Mouse (Mus musculus) adrenal gland, adult 10 weeks (tissue): ENCODE measurements around the gene Olfr522. TPM values are rescaled to one million over a fixed set of nuclear protein-coding genes. Genes with fewer than 3 reads are reported as not detected.

Source experiments
- polyA plus RNA-seq: library from polyadenylated mRNA; stranded (reverse); fragments of 350-450 nt; fragmentation: Illumina TruSeq; extraction: RNeasy Lipid Tissue Mini Kit (QIAGEN cat#74804); gene quantifications from one replicate; pipeline ENCODE4 v1.2.3, GENCODE M21; 2014; ENCODE audit warnings: low read depth, low replicate concordance

Gene Olfr522
- not detected for polyA plus RNA-seq

DNA sequence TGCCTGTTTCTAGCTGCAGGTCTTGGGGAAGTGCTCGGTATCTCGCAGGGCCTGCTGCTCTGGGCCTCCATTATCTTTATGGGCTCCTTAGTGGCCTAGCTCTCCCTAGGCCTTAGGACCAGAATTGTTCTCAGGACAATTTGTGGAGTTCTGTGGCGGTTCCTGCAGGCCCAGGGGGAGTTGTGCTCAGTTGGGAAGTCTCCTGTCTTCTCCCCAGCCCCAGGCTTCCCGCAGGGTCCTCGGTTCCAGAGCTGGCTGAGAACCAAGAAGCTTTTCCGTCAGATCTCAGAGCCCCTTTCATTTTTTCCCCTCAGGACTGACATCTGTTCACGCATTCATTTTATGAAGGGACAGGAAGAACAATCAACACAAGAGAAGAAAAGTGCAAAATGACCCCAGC lies at the start of gene Olfr522:
Olfr522 (minus strand) TSS at position 101 of the 400 bp plus-strand sequence.

DNA sequence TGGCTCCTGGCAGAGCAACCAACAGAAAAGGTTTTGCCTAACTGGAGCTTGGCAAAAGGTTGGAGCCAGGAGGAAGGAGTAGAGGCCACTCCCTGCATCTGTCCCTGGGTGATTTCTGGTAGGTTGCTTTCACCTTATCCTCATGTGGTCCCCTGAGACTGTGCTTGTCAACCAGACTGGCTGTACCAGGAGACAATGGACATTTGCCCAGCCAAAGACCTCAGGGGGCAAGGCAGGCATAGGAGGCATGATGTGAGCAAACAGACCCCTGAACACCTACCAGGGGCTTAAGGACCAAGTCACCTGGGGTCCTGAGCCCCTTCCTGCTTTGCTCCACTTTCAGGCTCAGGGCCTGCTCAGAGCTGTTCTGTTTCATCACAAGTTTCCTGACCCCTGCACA lies 41.3 kb upstream of the Olfr522 start, which contains the start of gene Olfr524:
Olfr524 (minus strand) TSS at position 101 of the 400 bp plus-strand sequence.

DNA sequence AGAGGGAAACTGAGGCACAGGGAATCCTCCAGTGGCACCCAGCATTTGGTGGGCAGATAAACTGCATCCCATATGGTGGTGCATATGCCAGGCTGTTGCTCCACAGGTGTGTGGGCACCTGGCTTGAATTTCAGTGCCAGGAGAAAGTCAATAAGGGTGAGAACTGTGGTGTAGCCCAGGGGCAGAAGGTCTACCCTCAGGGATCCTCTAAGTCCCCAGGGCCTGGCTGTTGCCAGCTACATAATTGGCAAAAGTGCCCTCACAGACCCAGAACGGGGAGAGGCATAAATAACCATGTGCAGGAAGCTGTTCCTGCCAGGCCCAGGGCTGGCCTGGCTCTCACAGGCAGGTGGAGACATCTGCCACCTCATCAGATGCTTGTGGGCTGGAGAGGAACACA lies 8.4 kb upstream of the Olfr522 start, which contains the start of gene Olfr523:
Olfr523 (plus strand) TSS at position 282 of the 400 bp plus-strand sequence.

DNA sequence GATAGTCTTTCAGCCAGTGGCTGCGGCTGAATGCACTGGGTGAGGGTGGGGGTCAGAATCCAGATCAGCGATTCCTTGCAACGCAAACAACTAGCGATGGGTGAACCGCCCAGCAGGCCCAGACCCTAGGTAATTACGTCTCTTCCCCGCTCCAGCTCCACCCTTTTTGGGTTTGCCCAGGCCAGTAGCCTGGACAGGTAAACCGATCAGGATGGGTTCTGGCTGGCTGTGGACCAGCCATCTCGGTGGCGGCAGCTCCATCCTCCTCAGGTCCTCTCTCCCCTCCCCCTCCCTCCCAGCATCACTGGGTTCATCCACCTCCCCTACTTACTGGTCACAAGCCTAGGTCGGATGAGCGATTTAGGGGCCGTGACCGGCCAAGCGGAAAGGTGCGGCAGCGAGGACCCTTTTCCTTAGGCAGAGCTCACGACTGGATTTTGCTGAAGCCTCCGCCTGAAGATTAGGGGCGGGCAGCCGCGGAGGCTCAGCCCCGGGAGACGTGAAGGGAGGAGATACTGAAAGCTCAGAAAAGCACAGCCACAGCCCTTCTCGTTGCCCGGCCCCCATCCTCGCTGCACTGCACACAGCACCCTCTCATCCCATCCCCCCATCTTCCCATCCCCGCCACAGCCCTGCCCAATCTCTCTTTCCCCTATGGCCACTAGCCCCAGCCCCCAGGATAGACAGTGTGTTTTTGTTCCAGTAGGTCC lies 10.2 kb downstream of the Olfr522 start, which contains the start of gene Sprn:
Sprn (minus strand) TSS at position 660 of the 710 bp plus-strand sequence.

DNA sequence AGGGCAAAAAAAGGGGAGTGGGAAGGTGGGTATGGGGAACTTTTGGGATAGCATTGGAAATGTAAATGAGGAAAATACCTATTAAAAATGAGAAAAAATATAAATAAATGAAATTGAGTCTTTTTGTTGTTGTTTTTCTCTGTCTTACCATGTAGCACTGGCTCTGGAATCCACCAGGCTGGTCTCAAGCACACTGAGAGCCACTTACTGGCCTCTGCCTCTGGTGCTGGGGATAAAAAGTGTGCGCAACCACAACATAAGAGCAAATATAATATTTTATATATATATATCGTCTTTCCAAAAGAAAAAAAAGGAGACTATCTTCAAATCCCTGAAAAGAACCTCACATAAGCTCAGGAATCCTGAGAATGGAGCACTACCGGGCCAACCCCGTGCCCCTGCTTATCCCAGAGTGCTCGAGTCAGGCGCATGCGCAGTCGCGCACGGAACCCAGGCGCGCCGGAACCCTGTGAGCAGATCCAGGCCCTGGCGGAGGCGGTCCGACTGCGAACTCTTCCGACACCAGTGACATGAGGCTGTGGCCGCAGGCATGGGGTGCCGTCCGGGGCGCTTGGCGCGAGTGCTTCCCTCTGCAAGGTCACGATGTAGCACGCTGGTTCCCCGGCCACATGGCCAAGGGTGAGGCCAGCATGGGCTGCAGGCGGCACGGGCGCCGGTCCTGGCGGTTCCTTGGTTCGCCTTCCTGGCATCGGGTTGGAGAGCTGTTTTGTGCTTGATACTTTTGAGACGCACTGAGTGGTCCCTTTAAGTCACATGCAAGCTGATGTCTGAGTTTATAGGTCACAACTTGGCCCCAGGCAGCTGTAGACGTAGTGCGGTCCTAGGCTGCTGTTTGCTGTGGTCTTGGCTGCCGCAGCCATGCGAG lies 27.2 kb downstream of the Olfr522 start, which contains the start of gene Mtg1:
Mtg1 (plus strand) TSS at position 430 of the 886 bp plus-strand sequence.

DNA sequence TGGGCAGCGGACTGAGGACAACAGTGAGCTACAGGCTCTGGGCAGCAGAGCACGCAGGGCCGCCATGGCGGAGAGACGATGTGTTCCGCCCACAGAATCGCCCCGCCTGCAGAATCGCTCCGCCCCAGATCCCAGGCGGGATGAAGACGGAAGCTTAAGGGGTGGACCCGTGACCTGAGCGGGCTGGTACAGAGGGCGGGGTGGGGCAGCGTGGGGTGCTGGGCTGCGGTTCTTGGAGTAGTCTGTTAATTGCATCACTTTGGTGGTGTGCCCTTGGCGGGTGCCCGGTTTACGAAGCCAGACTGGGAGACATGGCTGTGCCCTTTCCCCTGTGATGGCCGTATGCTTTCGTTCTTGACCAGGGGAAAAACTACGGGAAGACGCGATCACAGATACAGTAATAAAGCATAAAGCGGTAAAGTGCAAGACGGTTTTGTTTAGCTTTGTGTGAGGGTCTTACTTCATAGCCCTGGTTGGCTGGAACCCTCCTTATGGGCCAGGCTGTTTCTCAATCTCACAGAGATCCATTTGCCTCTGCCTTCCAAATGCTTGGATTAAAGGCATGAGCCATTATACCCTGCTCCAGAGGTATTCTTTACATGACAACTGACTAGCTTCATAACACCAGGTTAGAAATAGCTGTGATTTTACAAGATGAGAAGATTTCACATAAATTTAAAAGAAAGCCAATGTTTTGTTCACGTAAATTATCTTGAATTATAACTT lies 48.1 kb downstream of the Olfr522 start, which contains the start of gene Echs1:
Echs1 (minus strand) TSS at position 148 of the 726 bp plus-strand sequence.

DNA sequence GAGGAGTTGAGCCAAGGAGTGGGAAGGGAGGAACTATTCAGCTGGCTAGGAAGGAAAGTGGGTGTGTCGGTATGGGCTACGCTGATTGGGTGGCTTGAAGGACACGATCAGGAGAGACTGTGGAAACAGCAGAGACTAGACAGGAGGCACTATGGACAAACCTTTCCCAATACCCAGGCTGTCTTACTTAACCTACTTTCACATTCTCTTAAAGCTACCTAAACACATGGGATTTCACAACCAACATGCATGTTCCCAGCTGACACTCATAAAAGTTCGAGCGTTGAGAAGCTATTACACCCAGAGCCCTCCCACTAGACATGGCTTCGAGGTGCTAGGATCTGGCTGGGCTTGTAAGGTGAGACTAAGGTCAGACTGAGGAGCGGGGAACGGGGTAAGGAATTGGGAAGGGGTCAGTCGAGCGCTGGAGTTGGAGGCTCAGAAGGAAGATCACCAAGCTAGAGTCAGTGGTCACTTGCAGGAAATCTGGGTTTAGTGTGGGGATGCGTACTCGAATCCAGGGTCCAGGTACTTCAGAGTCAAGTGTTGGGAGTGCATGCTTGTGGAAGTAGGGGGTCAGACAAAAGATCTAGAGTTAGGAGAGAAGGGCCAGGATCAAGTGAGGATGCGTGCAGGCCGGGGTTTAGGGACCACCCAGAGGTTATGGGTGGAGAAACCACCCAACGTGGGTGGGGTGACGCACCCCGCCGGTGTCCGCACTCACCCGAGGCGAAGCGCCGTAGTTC lies 48.8 kb downstream of the Olfr522 start, which contains the start of gene Paox:
Paox (plus strand) TSS at position 217 of the 746 bp plus-strand sequence.

Other genes with a start within 250 kb of the Olfr522 start
- not detected for gene Utf1, start 221.0 kb downstream of the Olfr522 start, polyA plus RNA-seq
- gene 6430531B16Rik, start 186.0 kb downstream of the Olfr522 start, polyA plus RNA-seq = not detected
- gene Adam8, start 172.2 kb downstream of the Olfr522 start, polyA plus RNA-seq = 0.23 TPM
- 10.6 TPM for gene Zfp511, start 128.4 kb downstream of the Olfr522 start, polyA plus RNA-seq
- 25.7 TPM for gene Tubgcp2, start 128.1 kb downstream of the Olfr522 start, polyA plus RNA-seq
- not detected for gene Msx3, start 115.7 kb downstream of the Olfr522 start, polyA plus RNA-seq
- not detected for gene Caly, start 82.2 kb downstream of the Olfr522 start, polyA plus RNA-seq
- gene Prap1, start 71.4 kb downstream of the Olfr522 start, polyA plus RNA-seq = not detected
- gene Fuom, start 62.3 kb downstream of the Olfr522 start, polyA plus RNA-seq = 21.3 TPM
- gene Paox, start 49.0 kb downstream of the Olfr522 start, polyA plus RNA-seq = 10.3 TPM
- gene Echs1, start 48.3 kb downstream of the Olfr522 start, polyA plus RNA-seq = 264 TPM
- 7.0 TPM for gene Mtg1, start 27.2 kb downstream of the Olfr522 start, polyA plus RNA-seq
- gene Sprn, start 9.9 kb downstream of the Olfr522 start, polyA plus RNA-seq = 1.6 TPM
- not detected for gene Olfr523, start 8.5 kb upstream of the Olfr522 start, polyA plus RNA-seq
- not detected for gene Olfr524, start 41.2 kb upstream of the Olfr522 start, polyA plus RNA-seq
- gene Cd163l1, start 53.5 kb upstream of the Olfr522 start, polyA plus RNA-seq = not detected
- not detected for gene 5830411N06Rik, start 82.5 kb upstream of the Olfr522 start, polyA plus RNA-seq
- gene Olfr525, start 156.1 kb upstream of the Olfr522 start, polyA plus RNA-seq = not detected
- gene Olfr527, start 169.3 kb upstream of the Olfr522 start, polyA plus RNA-seq = not detected
- not detected for gene Olfr60, start 196.9 kb upstream of the Olfr522 start, polyA plus RNA-seq
- not detected for gene Olfr530, start 211.6 kb upstream of the Olfr522 start, polyA plus RNA-seq
- gene Olfr531, start 238.2 kb upstream of the Olfr522 start, polyA plus RNA-seq = not detected